Comparison of ENCODE assay signal across 19 mouse cellular contexts in the genomic region with DNA sequence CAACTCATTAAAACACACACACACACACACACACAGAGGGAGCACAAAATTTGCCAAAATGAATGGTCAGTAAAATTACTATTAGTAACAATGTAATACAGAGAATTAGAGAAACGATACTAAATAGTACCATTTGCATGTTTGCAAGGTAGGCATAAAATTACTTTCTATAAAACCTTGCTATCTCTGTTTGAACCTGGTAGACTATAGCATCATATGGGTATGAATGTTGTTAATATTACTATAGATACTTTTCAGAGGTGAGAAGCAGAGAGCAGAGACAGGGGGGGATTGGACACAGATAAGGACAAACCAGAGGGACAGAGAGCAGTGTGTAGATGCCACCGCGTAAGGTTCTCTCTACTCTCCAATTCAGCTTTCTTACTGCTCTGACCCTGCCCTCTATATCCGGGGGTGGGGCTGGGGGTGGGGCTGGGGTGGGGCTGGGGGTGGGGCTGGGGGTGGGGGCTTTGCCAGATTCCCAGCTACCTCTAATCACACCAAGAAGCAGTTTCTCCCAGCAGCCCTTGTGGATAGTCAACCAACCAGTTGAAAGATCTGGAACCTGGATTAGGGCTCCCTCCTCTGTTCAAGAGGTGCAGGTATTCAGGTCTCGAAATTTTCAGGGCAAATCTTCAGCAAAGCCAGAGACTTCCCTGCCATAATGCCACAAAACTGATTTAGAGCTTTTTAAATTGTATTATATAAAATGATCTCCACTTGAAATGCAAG. TPM values are rescaled to one million over a fixed set of nuclear protein-coding genes. Genes with fewer than 3 reads are reported as not detected.
A peak's percentile ranks its signal among the peaks of the same experiment; 100 is the strongest.
DNase-seq lines count a peak whose midpoint lies in the region; ATAC-seq and TF ChIP-seq lines count a peak whose summit lies in the region.
"Had no signal": no experiment of that assay in that cellular context is flagged by ENCODE, and none has a peak within 500 bp of the region (broad histone marks: within the 10 kb centered on the region; RNA-seq: fewer than 3 reads in every experiment).

No protein-coding gene starts in this region.

- peak; percentile 74 for TF ChIP-seq RAD21 in CH12.LX (IDR thresholded peaks at IDR 0.05; ENCODE audit: low read depth, low read length)

- 0 out of 2 replicates have a peak overlapping the region, but pooled peaks have one; percentile 51 for H3K27ac ChIP-seq in gastrocnemius, adult 2 months
- no peak overlapping the region for H3K27ac ChIP-seq in limb, embryonic 12.5 days
- no peak overlapping the region for H3K27ac ChIP-seq in limb, embryonic 10.5 days
- H3K27ac ChIP-seq in CH12.LX (ENCODE audit: insufficient read depth, low read depth) (no peak overlapping the region), macrophage (peak overlapping the region; percentile 74)
- H3K27ac ChIP-seq: forebrain, embryonic 15.5 days; heart, embryonic 15.5 days; liver, embryonic 15.5 days had no signal

- in situ Hi-C loops in CH12.LX (cut with MboI; ENCODE audit: low pct_ligation_motif_present, low pct_unique_long_range_greater_than_20kb, low sequenced_read_pairs) = no loop called here

- no peaks in the 10 kb centered on the region for H3K27me3 ChIP-seq in limb, embryonic 12.5 days
- no peaks in the 10 kb centered on the region for H3K27me3 ChIP-seq in limb, embryonic 10.5 days (ENCODE audit: low read depth, poor library complexity, severe bottlenecking)
- no peaks in the 10 kb centered on the region for H3K27me3 ChIP-seq in CH12.LX (replicated peaks)
- H3K27me3 ChIP-seq: forebrain, embryonic 15.5 days; heart, embryonic 15.5 days; liver, embryonic 15.5 days had no signal

- TF ChIP-seq CTCF in gastrocnemius, adult 2 months (IDR thresholded peaks at IDR 0.05) = peak; percentile 34; the same call in 1 of the 2 replicates
- peak in 1 of 2 experiments; percentile 72; a peak in 2 of 4 replicates for TF ChIP-seq CTCF in CH12.LX (conservative IDR thresholded peaks at IDR 0.05 in 1 of 2, IDR thresholded peaks at IDR 0.05 in 1 of 2; ENCODE audit: low read depth in 2 of 2, low read length in 2 of 2)

- no peak overlapping the region for H3K4me2 ChIP-seq in limb, embryonic 12.5 days
- H3K4me2 ChIP-seq in CH12.LX (ENCODE audit: insufficient read depth, low read depth, poor library complexity, severe bottlenecking) = peak overlapping the region; percentile 48
- H3K4me2 ChIP-seq: forebrain, embryonic 15.5 days; heart, embryonic 15.5 days; liver, embryonic 15.5 days had no signal

- TF ChIP-seq POLR2A in CH12.LX (IDR thresholded peaks at IDR 0.05; ENCODE audit: low read depth, low read length) = peak; percentile 35; the same call in 1 of the 2 replicates

- H3K9ac ChIP-seq in limb, embryonic 12.5 days (replicated peaks) = no peak overlapping the region
- H3K9ac ChIP-seq in CH12.LX (ENCODE audit: insufficient read depth, low read depth) = no peak overlapping the region; the same call in 1 of the 2 replicates
- H3K9ac ChIP-seq: forebrain, embryonic 15.5 days; heart, embryonic 15.5 days; liver, embryonic 15.5 days had no signal

- no peak for DNase-seq in gastrocnemius, adult 2 months
- no peak for DNase-seq in gastrocnemius, postnatal 14 days
- DNase-seq in limb, embryonic 10.5 days (ENCODE audit: low spot score) = no peak
- DNase-seq in CH12.LX (ENCODE audit: extremely low read depth) (peak; percentile 68), MN1 (ENCODE audit: low spot score) (no peak)
- no peak for DNase-seq in right cerebral cortex, postnatal 10 days (ENCODE audit: low spot score in 2 of 2)
- DNase-seq: adrenal gland, adult 8-10 months; B cell, adult 2 months; cerebellum, postnatal 10 days; kidney, postnatal 14 days; thymus, adult 2 months had no signal

- intact Hi-C loops in gastrocnemius, adult 2 months (cut with DNase I) = no loop called here
- intact Hi-C loops in gastrocnemius, postnatal 14 days (cut with DNase I; ENCODE audit: low total_unique reads) = no loop called here

- no peak for TF ChIP-seq EP300 in CH12.LX (IDR thresholded peaks at IDR 0.05; ENCODE audit: low read length)

- H3K4me1 ChIP-seq in limb, embryonic 12.5 days (replicated peaks) = no peaks in the 10 kb centered on the region
- H3K4me1 ChIP-seq in limb, embryonic 10.5 days = no peaks in the 10 kb centered on the region
- peaks cover 15 to 34% of the 10 kb centered on the region in 2 experiments for H3K4me1 ChIP-seq in CH12.LX (ENCODE audit: control insufficient read depth in 1 of 2, insufficient read depth in 2 of 2)
- H3K4me1 ChIP-seq: forebrain, embryonic 15.5 days; liver, embryonic 15.5 days had no signal

- ATAC-seq in limb, embryonic 12.5 days (ENCODE audit: insufficient number of reproducible peaks, insufficient read depth, low FRiP score, low TSS enrichment, low read depth) = peak; percentile 37; the same call in 1 of the 2 replicates
- ATAC-seq: forebrain, embryonic 15.5 days; intestine, embryonic 16.5 days had no signal

- H3K79me2 ChIP-seq in CH12.LX (replicated peaks; ENCODE audit: control insufficient read depth, extremely low read depth, insufficient read depth, poor library complexity, severe bottlenecking) = no peaks in the 10 kb centered on the region
- H3K79me2 ChIP-seq in macrophage (ENCODE audit: inconsistent target) = no peaks in the 10 kb centered on the region

- 78% methylated on average over 5 of the region's 5 CpGs for WGBS in limb, embryonic 12.5 days
- 77% methylated on average over 5 of the region's 5 CpGs for WGBS in limb, embryonic 10.5 days
- WGBS in macrophage (ENCODE audit: missing documents) = 65% methylated on average over 2 of the region's 5 CpGs

- no peak overlapping the region for H3K4me3 ChIP-seq in gastrocnemius, adult 2 months
- no peak overlapping the region for H3K4me3 ChIP-seq in limb, embryonic 12.5 days (replicated peaks)
- no peak overlapping the region for H3K4me3 ChIP-seq in limb, embryonic 10.5 days
- H3K4me3 ChIP-seq in CH12.LX (replicated peaks in 1 of 3; ENCODE audit: low read depth in 2 of 3, low read length in 2 of 3, poor library complexity in 1 of 3) (no peak overlapping the region), macrophage (ENCODE audit: inconsistent target) (no peak overlapping the region)
- H3K4me3 ChIP-seq: forebrain, embryonic 15.5 days; heart, embryonic 15.5 days; liver, embryonic 15.5 days had no signal

- H3K9me3 ChIP-seq in limb, embryonic 12.5 days = no peaks in the 10 kb centered on the region
- H3K9me3 ChIP-seq in limb, embryonic 10.5 days (replicated peaks) = no peaks in the 10 kb centered on the region
- H3K9me3 ChIP-seq in CH12.LX (replicated peaks; ENCODE audit: low read length) = peaks cover 8% of the 10 kb centered on the region
- H3K9me3 ChIP-seq: forebrain, embryonic 15.5 days; heart, embryonic 15.5 days; liver, embryonic 15.5 days had no signal

- H3K36me3 ChIP-seq in limb, embryonic 12.5 days = no peaks in the 10 kb centered on the region
- H3K36me3 ChIP-seq in limb, embryonic 10.5 days = no peaks in the 10 kb centered on the region
- H3K36me3 ChIP-seq in CH12.LX (replicated peaks in 1 of 2; ENCODE audit: control insufficient read depth in 1 of 2, insufficient read depth in 1 of 2, low read length in 1 of 2) (no peaks in the 10 kb centered on the region), macrophage (ENCODE audit: inconsistent target) (no peaks in the 10 kb centered on the region)
- H3K36me3 ChIP-seq: forebrain, embryonic 15.5 days; heart, embryonic 15.5 days; liver, embryonic 15.5 days had no signal

- dilution Hi-C loops in CH12.LX (cut with MboI; ENCODE audit: extremely low pct_ligation_motif_present, extremely low pct_unique_long_range_greater_than_20kb, low sequenced_read_pairs) = no loop called here

TF ChIP-seq in CH12.LX, 34 proteins besides CTCF, POLR2A, EP300 and RAD21:
- TF ChIP-seq SMC3 (IDR thresholded peaks at IDR 0.05; ENCODE audit: low read depth, low read length) = peak; percentile 65
- TF ChIP-seq TCF12 (IDR thresholded peaks at IDR 0.05; ENCODE audit: low read depth, low read length) = no peak
- TF ChIP-seq MAX (IDR thresholded peaks at IDR 0.05; ENCODE audit: low read length) = no peak
- 0 out of 2 replicates have a peak, but pooled peaks have one; percentile 2 for TF ChIP-seq ETS1 (conservative IDR thresholded peaks at IDR 0.05; ENCODE audit: low read depth, low read length)
- TF ChIP-seq JUN (IDR thresholded peaks at IDR 0.05; ENCODE audit: insufficient read depth, low read depth, low read length) = no peak
- no peak for TF ChIP-seq MEF2A (IDR thresholded peaks at IDR 0.05; ENCODE audit: borderline replicate concordance, low read depth, low read length)
- TF ChIP-seq MAFK (IDR thresholded peaks at IDR 0.05; ENCODE audit: insufficient replicate concordance, low read length) = peak; percentile 68; the same call in 1 of the 2 replicates
- TF ChIP-seq CHD2 (IDR thresholded peaks at IDR 0.05; ENCODE audit: low read length) = no peak

RNA-seq across cellular contexts. Expression of a gene that starts 6.7 kb away (rescaled TPM):
- total RNA-seq in gastrocnemius, adult 2 months (2021) = under 1 TPM in 1 of 2 experiments, not detected in 1; 0.10 TPM
- under 1 TPM; 0.38 to 0.64 TPM for total RNA-seq in gastrocnemius, postnatal 14 days (2021)
- 0.32 and 0.53 TPM in 2 replicates for polyA plus RNA-seq in limb, embryonic 12.5 days (2016; fragmentation: Nextera tagmentation; extraction: Ambion mirVana)
- polyA plus RNA-seq in limb, embryonic 10.5 days (2016; fragmentation: Nextera tagmentation; extraction: Ambion mirVana) = 0.11 and 0.13 TPM in 2 replicates
- total RNA-seq in CH12.LX (2012; rRNA removed) (0.04 and 0.13 TPM in 2 replicates), CH12.LX (2014; rRNA removed) (0.07 and 0.14 TPM in 2 replicates)
- polyA plus RNA-seq in CH12.LX (2012; ENCODE audit: insufficient read length, low read depth) (0.10 and 0.17 TPM in 2 replicates), macrophage (2018) (not detected in 3 replicates)
- total RNA-seq in macrophage (2018; cell fraction: chromatin; rRNA removed) = under 1 TPM in 1 of 26 experiments, not detected in 25; 0.26 TPM
- total RNA-seq in macrophage (2018; cell fraction: cytosol; rRNA removed) = not detected
- under 1 TPM in 1 of 26 experiments, not detected in 25; 0.12 TPM for total RNA-seq in macrophage (2018; cell fraction: nucleus; rRNA removed)
- total RNA-seq: left cerebral cortex, postnatal 25 days had no signal
- polyA plus RNA-seq: liver, embryonic 15.5 days; neural tube, embryonic 14.5 days had no signal

RNA-seq across cellular contexts. Expression of a gene that starts 12.4 kb away (rescaled TPM):
- 1 to 10 TPM; 7.1 to 9.9 TPM for total RNA-seq in gastrocnemius, adult 2 months (2021)
- total RNA-seq in gastrocnemius, postnatal 14 days (2021) = 1 to 10 TPM; 6.4 to 7.0 TPM
- polyA plus RNA-seq in limb, embryonic 12.5 days (2016; fragmentation: Nextera tagmentation; extraction: Ambion mirVana) = 23.7 and 24.0 TPM in 2 replicates
- 16.2 and 18.1 TPM in 2 replicates for polyA plus RNA-seq in limb, embryonic 10.5 days (2016; fragmentation: Nextera tagmentation; extraction: Ambion mirVana)
- 22.6 and 26.1 TPM in 2 replicates for total RNA-seq in CH12.LX (2012; rRNA removed)
- total RNA-seq in CH12.LX (2014; rRNA removed) = 51.1 and 53.9 TPM in 2 replicates
- polyA plus RNA-seq in CH12.LX (2012; ENCODE audit: insufficient read length, low read depth) = 37.8 and 39.1 TPM in 2 replicates
- total RNA-seq in macrophage (2018; cell fraction: chromatin; rRNA removed) = 100 to 1,000 TPM in 20 of 26 experiments, 10 to 100 TPM in 6; 69.2 to 133 (median 105) TPM
- 10 to 100 TPM in 16 of 26 experiments, 1 to 10 TPM in 10; 8.1 to 14.9 (median 10.8) TPM for total RNA-seq in macrophage (2018; cell fraction: cytosol; rRNA removed)
- 10 to 100 TPM; 40.0 to 80.4 (median 60.6) TPM for total RNA-seq in macrophage (2018; cell fraction: nucleus; rRNA removed)
- polyA plus RNA-seq in macrophage (2018) = 9.3 to 9.6 TPM (median 9.3 TPM) in 3 replicates

Comparison
In these comparisons a context has a peak if more than half of its experiments do, and no peak if none do; other contexts are left out.
1. H3K27ac ChIP-seq: peak in gastrocnemius, adult 2 months (single experiment) and macrophage (single experiment); none in limb, embryonic 12.5 days (single experiment), limb, embryonic 10.5 days (single experiment) and CH12.LX (single experiment).